Mouse (Mus musculus) E14TG2a.4 (cell line): ENCODE measurements at regions not wholly inside any gene's neighbourhood (a gene's known extent, or its start where the extent isn't known, plus 50 kb on each side); places are given as distances from the start of the nearest gene placed in this dataset.

Experiments
- CTCF ChIP-seq: conservative IDR thresholded peaks from 2 replicates; pipeline ENCODE4 v1.5.1; 2014; ENCODE audit warnings: low read length
- POU5F1 ChIP-seq: IDR thresholded peaks from 2 replicates; pipeline ENCODE4 v1.6.1; 2014; ENCODE audit warnings: low read length, borderline replicate concordance

DNA sequence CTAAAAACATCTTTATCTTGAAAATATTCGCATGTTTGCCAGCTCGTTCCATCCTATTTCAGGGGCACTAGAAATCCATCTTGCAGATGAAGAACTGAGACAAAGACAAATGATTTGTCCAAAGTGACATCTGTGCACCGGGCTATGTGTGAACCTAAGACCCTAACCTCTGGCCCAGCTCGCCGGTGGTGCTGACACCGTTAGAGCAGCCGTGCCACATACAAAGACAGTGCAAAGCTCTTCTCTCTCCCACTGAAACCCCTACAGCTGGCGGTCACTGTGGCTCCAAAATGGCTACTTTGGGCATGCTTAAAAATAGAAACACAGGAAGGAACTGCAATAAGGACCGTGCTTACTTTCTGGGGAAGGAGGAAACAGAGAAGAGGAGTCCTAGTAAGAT lies 215.6 kb upstream of the Gpc5 start:
- TF ChIP-seq CTCF: no peak
- no peak for TF ChIP-seq POU5F1
